Mouse (Mus musculus) thymus, postnatal 0 days (tissue): ENCODE data around the gene Zfp626. TPM values are rescaled to one million over a fixed set of nuclear protein-coding genes. Genes with fewer than 3 reads are reported as not detected.
"Not testable (repeated sequence)": the region's sequence is repeated elsewhere in the genome, so short reads cannot be mapped to it uniquely, and the experiment has no call there.

Experiments
- DNase-seq: peaks from one replicate; pipeline ENCODE4 v3.0.0-alpha.2; 2015; ENCODE audit warnings: low spot score
- polyA plus RNA-seq: library from polyadenylated mRNA; unstranded; fragments of >200 nt; fragmentation: Nextera tagmentation; extraction: Ambion mirVana; gene quantifications from 2 replicates; pipeline ENCODE4 v1.2.1, GENCODE M21; 2015

The Zfp626 gene
- polyA plus RNA-seq, result 2.3 and 3.1 TPM in 2 replicates

DNA sequence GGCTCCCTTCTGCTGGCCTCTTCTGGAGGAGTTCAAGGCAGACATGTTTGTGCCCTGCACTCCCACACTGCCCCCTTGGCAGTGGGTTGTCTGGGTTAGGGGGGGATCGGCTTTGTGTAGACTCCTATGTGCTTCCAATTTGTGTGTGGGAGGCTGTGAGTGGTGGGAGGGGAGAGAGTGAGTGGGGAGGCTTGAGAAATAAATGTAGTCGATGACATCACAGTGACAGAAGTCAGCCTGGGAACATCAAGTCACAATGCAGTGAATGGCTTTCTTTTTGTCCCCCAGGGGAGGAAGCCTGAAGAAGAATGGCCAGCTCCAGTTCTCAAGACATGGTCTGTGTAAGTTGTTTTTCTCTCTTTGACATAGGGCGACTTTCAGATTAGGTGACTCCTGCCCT is at the start of gene Zfp626:
Gene Zfp626 (plus strand): TSS at position 301 of the 400 bp plus-strand sequence.
- DNase-seq, result not testable (repeated sequence)

DNA sequence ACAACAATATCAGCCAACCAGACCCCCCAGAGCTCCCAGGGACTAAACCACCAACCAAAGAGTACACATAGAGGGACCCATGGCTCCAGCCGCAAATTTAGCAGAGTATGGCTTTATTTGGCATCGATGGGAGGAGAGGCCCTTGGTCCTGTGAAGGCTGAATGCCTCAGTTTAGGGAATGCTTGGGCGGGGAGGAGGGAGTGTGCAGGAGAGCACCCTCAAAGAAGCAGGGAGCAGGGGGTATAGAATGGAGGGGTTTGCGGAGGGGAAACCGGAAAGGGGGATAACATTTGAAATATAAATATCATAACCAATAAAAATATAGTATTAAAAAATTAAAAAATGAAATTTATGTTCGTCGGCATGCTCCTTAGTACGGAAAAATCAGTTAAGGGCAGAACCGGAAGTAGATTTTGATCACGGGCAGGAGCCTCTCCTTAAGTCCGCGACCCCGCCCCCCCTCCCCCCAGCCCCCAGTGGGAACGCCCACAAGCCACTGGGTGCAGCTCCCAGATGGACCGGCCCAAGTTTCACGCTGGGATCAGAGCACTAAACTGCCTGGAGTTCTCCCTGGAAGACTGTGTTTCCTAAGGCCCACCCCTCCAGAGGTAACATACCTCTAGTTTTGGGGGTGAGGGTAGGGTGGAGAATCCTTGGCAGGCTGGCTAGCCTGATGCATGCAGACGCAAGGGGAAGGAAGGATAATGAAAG is 41.7 kb upstream of the Zfp626 start:
- DNase-seq, result no peak

DNA sequence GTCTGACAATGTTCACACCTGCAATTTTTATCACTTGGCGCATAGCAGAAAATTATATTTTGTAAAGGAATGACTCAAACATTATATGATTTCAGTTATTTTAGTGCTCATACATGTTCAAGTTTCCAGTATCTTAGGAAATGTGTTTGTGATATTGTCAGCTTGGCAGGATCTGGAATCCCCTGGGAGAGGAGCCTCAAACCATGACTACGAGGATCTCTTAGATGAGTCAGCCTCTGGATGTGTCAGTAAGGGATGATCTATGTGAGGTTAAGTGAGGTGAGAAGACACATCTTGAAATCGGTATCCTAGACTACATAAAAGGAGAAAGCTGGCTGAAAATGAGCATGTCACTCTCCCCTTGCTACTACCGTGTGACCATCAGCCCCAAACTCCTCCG is 17.7 kb upstream of the Zfp626 start:
- DNase-seq, result no peak

DNA sequence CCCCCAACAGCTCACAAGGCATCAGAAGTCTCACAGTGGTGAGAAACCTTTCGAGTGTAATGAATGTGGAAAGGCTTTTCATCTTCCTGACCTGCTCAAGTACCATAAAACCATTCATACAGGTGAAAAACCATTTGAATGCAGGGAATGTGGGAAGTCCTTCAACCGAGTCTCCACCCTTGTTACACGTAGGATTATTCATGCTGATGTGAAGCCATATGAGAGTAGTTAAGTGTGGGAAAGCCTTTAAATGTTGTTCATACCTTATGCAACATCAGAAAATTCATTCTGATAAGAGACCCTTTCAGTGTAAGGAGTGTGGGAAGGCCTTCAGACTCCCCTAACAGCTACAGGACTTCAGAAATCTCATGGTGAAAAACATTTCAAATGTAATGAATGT is 13.1 kb upstream of the Zfp626 start:
- not testable (repeated sequence) for DNase-seq

DNA sequence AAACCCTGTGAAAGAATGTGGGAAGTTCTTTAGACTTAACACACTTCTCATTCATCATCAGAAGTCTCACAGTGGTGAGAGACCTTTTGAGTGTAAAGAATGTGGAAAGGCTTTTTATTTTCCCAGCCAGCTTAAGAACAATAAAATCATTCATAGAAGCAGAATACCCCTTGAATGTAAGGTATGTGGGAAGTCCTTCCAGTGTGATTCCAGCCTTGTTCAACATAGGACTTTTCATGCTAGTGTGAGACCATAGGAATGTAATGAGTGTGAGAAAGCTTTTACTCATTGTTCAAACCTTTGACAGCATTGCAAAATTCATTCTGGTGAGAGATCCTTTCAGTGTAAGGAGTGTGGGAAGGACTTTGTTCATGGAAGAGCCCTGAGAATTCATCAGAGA is 12.4 kb upstream of the Zfp626 start:
- DNase-seq, result no peak

DNA sequence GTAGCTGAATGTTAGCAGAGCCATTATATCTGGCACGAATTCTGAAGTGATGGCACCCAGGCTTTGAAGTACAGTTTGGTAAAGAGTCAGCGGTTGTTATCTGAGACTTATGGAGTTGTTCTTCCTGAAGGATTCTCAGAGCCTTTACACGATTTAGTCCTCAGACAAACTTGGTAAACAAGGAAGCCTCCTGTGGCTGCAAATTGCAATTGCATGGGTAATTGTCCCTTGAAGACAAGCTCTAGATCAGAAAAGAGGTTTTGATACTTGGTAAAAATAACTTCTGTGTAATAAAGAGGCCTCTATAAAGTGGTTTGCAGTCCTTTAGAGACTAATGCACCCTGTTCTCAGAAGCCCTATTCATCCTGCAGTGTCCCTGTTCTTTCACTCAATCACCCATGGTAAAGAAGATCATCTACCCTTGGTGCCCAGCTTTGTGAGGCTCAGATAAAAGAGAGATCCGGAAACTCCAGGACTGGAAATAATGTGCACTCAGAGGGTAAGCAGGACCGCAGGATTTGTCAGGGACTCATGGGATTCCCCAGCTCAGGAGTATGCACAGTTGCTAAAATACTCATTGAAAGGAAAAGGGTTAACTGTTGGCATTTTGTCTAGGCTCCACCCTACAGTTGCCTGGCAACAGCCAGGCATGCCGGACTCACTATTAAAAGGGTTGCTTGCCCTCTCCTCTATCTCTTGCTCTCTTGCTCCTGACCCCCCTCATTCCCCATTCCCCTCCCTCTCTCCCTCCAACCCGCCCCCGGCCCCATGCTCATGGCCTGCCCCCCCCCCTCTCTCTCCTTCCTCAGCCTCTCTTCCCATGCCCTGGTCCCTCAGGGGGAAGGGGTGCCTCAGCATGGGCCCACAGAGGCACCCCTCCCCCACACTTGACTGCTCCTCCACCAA is 8.8 kb upstream of the Zfp626 start:
- DNase-seq, result no peak

DNA sequence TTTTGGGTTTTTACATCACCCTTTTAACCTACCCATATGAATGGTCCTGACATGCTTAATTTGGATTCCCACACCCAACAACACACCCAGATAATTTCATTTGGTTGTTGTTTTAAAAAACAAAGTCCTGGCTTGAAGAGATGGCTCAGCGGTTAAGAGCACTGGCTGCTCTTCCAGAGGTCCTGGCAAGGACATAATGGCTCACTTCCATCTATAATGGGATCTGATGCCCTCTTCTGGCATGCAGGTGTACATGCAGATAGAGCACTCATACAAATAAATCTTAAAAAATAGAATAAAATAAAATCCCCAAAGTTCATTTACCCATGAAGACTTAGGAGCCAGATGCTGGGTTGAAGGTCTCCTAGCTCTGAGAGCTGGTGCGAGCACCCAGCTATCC is 5.9 kb upstream of the Zfp626 start:
- DNase-seq, result no peak

DNA sequence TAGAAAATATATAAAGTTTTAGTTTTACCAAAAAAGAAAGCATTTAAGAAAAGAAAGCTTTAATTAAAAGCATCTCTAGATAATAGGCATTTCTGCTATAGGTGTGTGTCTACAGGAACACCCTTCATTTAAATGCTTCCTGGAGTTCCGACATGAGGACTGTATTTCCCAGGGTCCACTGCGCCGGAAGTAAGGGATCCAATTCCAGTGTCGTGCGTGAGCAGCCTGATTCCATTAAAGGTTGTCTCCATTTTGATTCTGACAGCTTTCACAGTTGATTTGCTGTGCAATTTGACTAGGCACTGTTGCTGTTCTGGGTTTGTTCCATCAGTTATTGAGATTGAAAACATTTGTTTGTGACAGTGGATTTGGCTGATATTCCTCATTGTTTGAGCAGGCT is 4.0 kb upstream of the Zfp626 start:
- DNase-seq, result no peak

DNA sequence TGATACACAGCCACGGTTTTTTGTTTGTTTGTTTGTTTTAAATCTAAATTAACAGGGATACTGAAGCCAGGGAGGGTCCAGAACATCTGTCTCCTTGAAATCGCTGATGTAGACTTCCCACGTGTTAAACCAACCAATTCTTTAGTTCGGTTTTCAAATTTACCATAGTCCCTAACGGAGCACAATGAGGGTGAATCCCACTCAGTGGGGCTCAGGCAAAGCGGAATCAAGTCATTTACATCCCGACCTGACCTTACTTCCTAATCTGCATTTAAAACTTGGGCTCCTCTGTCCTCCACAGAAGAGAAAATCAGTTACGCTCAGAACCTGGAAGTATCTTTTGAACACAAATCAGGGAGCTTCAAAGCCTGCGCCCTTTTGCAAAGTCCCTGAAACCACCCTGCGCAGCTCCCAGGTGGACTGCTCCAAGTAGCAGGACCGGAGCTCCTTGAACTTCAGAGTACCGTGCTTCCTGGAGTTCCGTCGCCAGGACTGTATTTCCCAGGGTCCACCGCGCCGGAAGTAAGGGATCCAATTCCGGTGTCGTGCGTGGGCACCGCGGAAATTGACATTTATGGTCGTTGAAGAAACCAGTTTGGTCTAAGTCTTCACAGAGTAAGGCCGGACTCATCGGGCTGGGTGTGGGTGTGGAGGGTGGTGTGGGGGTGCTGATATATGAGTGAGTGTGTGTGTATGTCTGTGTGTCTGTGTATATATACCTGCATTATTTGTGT is 2.5 kb upstream of the Zfp626 start:
- peak; percentile 72 for DNase-seq

DNA sequence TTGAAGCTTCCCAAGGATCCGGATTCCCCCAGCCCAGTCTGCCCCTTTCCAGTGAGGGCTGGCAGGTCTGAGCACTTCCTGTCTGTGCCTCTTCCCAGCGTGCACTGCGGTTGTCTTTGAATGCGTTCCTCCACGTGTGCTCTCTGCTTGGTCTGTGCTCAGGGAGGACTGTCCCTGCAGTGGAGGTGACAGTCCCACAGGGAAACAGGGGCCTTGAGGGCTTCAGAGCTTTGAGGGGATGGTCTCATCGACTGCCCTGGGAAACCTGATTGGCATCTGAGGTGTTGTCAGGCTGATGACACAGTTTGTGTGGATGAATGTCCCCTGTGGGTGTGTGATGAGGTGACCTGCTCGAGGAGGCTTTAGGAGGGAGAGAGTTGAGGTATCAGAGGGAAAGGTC is 309 bp downstream of the Zfp626 start:
- not testable (repeated sequence) for DNase-seq

DNA sequence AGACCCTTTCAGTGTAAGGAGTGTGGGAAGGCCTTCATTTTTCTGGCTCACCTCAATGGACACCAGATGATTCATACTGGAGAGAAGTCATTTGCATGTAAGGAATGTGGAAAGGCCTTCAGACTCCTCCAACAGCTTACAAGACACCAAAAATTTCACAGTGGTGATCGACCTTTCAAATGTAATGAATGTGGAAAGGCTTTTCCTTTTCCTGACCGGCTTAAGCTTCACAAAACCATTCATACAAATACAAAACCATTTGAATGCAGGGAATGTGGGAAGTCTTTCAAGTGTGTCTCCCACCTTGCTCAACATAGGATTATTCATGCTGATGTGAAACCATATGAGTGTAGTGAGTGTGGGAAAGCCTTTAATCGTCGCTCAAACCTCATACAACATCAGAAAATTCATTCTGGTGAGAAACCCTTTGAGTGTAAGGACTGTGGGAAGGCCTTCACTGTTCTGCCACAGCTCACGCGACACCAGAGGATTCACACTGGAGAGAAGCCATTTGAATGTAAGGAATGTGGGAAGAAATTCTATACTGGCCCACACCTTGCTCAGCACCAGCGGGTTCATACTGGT is 11.6 kb downstream of the Zfp626 start:
- DNase-seq, result no peak

DNA sequence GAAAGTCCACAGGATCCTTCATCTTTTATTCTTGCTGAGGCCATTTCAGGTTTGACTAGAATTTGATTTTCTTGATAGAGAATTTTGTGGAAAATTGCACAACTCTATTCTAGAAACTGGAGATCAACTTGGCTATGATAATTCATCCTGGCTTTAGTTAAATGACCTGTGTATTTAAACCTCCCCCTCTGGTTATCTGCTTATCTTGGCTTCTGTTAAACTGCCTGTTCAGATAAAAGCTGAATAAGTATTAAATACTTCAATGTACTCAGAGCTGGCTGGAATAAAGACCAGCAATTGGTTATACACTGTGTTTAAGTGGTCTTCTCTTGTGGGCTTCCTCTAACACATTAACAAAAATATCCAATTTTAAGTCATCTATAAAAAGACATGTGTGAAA is 15.6 kb downstream of the Zfp626 start:
- no peak for DNase-seq

DNA sequence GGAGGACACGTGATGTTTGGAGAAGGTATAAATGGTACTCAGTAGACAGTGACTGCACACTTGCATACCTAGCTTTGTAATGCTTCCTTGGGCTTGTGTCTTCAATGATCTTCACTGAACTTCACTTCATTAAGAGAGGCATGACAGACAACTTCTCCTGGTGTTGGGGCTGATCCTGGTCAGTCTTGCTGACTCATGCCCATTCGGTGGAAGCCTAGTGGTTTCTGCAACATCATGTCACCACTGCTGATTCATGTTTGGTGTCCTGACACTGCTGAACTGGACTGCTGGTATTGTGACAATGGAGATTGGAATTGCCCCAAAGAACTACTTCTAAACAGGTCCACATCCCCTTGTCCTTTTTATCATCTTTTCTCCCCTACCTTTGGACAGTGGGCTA is 27.1 kb downstream of the Zfp626 start:
- no peak for DNase-seq

DNA sequence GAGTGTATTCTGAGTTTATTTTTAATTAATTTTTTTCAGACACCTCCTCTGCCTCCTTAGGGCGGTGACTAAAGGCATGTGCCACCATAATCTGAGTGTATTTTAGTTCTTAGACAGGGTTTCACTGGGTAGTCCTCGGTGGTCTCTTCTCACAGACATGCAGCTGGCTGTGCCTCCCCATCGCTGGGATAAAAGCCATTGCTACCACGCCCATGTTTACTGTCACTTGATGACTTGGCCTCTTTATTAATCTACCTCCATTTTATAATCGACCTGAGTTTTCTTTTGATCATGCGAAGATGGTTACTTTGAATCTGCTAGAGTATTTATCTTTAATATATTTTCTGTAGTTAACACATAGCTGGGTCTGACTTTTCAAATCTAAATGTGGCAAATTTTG is 30.9 kb downstream of the Zfp626 start:
- no peak for DNase-seq

DNA sequence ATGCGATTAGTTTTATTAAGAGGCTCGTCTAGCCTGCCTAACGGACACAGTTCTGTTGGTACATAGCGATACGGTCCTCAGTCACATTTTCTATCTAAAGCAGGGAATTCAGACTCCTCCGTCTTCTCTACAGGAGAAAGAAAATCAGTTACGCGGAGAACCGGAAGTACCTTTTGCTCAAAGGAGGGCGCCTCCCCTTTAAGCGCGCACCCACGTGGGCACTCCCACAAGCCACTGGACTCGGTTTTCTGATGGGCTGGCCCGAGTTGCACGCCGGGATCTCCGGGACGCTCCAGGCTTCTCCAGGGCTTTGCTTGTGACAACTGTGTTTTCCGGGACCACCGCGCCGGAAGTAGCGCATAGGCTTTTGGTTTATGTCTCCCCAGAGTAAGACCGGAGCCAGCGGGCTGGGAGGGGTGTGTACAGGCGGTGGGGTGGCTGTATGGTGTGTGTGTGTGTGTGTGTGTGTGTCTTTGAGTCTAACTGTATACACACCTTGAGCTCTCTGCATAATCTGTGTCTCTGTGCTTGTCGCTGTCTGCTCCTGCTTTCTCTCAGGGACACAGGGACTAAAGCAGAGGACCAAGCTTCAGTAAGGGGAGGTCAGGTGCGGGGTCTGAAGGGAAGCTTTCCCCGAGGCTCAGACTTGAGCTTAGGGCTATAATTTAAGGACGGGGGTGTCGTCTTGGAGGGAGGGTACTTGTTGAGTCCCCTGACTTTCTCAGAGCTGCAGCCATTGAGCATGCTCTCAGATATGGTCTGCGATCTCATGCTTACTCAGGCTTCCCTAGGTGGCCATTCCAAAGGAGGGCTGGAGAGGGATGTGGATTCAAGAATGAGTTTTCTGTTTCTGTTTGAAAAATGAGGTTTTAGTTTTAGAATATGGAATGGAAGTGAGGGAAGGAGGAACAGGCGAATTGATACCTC is 31.6 kb downstream of the Zfp626 start, which contains the start of gene Zfp59:
Gene Zfp59 (plus strand): TSS at position 285 of the 927 bp plus-strand sequence.
- peak; percentile 84 for DNase-seq

DNA sequence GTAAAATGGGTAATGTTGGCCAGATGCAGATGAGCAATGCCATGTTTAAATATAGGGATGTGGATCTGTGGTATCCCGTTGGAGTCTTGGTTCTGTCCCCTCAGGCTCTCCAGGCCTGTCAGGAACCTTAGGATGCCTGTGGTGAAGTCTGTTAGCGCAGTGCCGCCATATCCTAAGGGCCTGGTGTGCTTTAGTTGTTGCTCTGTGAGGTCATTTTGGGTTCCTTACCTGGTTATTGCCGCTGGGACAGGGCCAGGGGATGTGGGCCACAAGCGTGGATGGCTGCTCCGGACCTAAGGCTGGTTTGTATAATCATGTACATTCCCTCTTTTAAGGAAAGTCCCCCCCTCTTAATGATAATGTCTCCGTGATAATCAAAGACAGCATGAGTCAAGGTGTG is 32.6 kb downstream of the Zfp626 start:
- DNase-seq, result no peak

DNA sequence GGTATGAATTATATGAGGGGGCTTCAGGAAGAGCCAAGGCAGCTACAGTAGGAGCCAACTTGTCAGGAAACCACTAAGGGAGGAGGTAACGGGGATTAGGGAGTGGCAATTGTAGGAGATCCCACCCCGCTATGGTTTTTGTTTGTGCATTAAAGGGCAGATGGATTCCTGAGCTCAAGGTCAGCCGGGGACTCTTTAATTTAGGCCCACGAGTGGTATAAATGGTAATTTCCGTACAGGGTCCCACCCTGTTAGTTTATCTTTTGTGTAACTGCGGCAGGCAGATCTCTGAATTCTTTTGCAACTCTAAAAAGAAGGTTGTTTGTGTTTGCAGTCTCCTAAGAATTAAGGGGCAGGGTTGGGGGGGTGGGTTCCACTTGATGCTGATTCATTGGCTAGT is 33.1 kb downstream of the Zfp626 start:
- DNase-seq, result no peak

DNA sequence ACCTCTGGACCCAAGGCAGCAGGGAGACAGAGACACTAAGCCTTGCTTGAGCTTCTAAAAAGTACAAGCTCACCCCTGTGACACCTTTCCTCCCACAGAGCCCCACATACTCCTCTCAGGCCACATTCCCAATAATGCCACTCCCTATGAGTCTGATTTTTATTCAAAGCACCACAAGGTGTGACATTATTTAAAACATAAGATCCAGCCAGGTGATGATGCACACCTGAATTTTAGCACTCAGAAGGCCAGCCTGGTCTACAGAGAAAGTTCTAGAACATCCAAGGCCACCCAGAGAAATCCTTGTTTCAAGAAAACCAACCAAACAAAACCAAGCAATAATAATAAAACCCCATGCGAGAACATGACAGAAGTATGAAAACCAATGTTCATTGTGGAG is 50.2 kb downstream of the Zfp626 start, which contains the start of gene Zfp607a:
Gene Zfp607a (plus strand): TSS at position 301 of the 400 bp plus-strand sequence.
- DNase-seq, result no peak

DNA sequence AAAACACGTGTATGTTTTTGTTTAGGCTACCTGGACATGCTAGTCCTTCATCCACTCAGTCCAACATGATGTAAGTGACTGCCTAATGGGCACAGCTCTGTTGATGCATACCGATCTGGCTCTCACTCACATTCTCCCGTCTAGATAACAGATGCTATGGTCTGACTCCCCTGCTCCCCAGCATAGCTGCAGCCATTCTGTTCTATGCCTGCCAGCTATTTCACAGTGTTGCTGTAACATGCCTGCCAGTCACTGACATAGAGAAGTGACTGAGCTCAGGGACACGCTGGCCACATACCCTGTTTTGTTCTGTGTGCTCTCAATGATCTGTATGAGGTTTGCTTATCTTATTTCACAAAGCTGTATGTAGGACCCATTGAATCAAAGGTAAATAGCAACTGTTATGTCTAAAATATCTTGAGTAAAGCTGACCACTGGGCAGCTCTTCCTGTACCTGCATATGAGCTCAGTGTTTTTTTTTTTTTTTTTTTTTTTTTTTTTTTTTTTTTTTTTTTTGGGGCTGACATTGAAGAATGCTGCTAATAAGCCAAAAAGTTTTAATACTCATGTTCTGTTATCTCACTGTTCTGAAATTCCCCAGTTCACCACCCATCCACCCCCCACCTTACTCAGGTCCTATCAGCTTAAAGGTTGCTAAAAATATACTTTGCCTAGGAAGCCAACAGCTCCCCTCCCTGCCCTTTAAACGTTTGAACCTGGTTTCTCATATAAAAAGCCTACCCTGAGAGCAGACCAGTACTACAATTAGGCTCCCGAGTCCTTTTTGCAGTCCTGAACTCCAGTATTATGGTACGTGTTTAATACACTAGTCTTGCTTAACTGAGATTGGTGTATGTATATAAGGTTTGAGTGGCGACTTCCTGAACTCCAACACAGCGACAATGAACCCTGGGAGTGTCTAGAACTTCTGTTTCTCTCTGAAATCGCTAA is 52.6 kb downstream of the Zfp626 start:
- DNase-seq, result no peak
